Mouse (Mus musculus) heart, adult 8-10 months (tissue): ENCODE results near the gene Olfr1395. TPM values are rescaled to one million over a fixed set of nuclear protein-coding genes. Genes with fewer than 3 reads are reported as not detected.

Source experiments
- DNase-seq: peaks from one replicate; pipeline ENCODE4 v3.0.0; 2022; ENCODE audit warnings: low spot score
- total RNA-seq, 4 experiments: library from RNA; stranded (reverse); gene quantifications; 2 replicates each; pipeline ENCODE4 v1.2.4; 2022

Gene Olfr1395
- total RNA-seq, result not detected

GRCm38 (mm10) chr11:49141974-49142373 lies at the start of gene Olfr1395:
Gene Olfr1395, plus strand, starts transcription at chr11:49142274.
- no peak for DNase-seq

- DNase-seq, result no peak
Measured at GRCm38 (mm10) chr11:49092786-49093185, 49.3 kb upstream of the Olfr1395 start.

GRCm38 (mm10) chr11:49093861-49094660 lies 48.0 kb upstream of the Olfr1395 start:
- no peak for DNase-seq

- DNase-seq, result no peak
Measured at GRCm38 (mm10) chr11:49095367-49095766, 46.7 kb upstream of the Olfr1395 start.

GRCm38 (mm10) chr11:49100409-49100808 lies 41.7 kb upstream of the Olfr1395 start:
- DNase-seq, result no peak

GRCm38 (mm10) chr11:49101500-49101899 lies 40.6 kb upstream of the Olfr1395 start:
- DNase-seq, result no peak

GRCm38 (mm10) chr11:49103047-49103693 lies 38.9 kb upstream of the Olfr1395 start:
- DNase-seq, result peak; percentile 91

GRCm38 (mm10) chr11:49105752-49106151 lies 36.3 kb upstream of the Olfr1395 start:
- DNase-seq, result no peak

- no peak for DNase-seq
Measured at GRCm38 (mm10) chr11:49107650-49108537, 34.2 kb upstream of the Olfr1395 start.

- DNase-seq, result no peak
Measured at GRCm38 (mm10) chr11:49108833-49109232, 33.2 kb upstream of the Olfr1395 start.

GRCm38 (mm10) chr11:49111000-49111399 lies 31.1 kb upstream of the Olfr1395 start:
- DNase-seq, result no peak

- DNase-seq, result no peak
Measured at GRCm38 (mm10) chr11:49112624-49113219, 29.4 kb upstream of the Olfr1395 start.

GRCm38 (mm10) chr11:49114158-49114557 lies 27.9 kb upstream of the Olfr1395 start:
- no peak for DNase-seq

GRCm38 (mm10) chr11:49114774-49115173 lies 27.3 kb upstream of the Olfr1395 start, which contains the start of gene Olfr1396:
Gene Olfr1396, minus strand, starts transcription at chr11:49114874.
- no peak for DNase-seq

- no peak for DNase-seq
Measured at GRCm38 (mm10) chr11:49119635-49120034, 22.4 kb upstream of the Olfr1395 start.

- DNase-seq, result no peak
Measured at GRCm38 (mm10) chr11:49124169-49124568, 17.9 kb upstream of the Olfr1395 start.

GRCm38 (mm10) chr11:49154077-49154476 lies 12.0 kb downstream of the Olfr1395 start, which contains the start of gene Olfr1394:
Gene Olfr1394, plus strand, starts transcription at chr11:49154377.
- DNase-seq, result no peak

- no peak for DNase-seq
Measured at GRCm38 (mm10) chr11:49156821-49157814, 15.0 kb downstream of the Olfr1395 start.

GRCm38 (mm10) chr11:49168839-49169611 lies 27.0 kb downstream of the Olfr1395 start:
- no peak for DNase-seq
